Mouse (Mus musculus) lung, embryonic 14.5 days (tissue): ENCODE measurements around the gene Chp1. TPM values are rescaled to one million over a fixed set of nuclear protein-coding genes. Genes with fewer than 3 reads are reported as not detected.

Experiments
- ATAC-seq: fragments of 200-750 bp; cut with Nextera tagmentation; 2 replicates; pipeline ENCODE4 v1.8.0; 2017; ENCODE audit warnings: mild to moderate bottlenecking, moderate TSS enrichment, moderate library complexity; ENCODE audit not compliant: insufficient read depth
- DNase-seq: peaks from one replicate; pipeline ENCODE4 v3.0.0-alpha.2; 2015
- H3K27ac ChIP-seq: fragments of 300-500 bp; sonication (generic); 2 replicates; pipeline ENCODE4 v1.5.1; 2014; ENCODE audit warnings: low read depth, mild to moderate bottlenecking, moderate library complexity
- H3K27me3 ChIP-seq: fragments of 300-500 bp; sonication (generic); 2 replicates; pipeline ENCODE4 v1.6.1; 2014; ENCODE audit warnings: low read length, control low read depth; ENCODE audit not compliant: insufficient read depth
- H3K36me3 ChIP-seq: fragments of 300-500 bp; sonication (generic); 2 replicates; pipeline ENCODE4 v1.6.1; 2014; ENCODE audit warnings: control low read depth; ENCODE audit not compliant: insufficient read depth
- H3K4me1 ChIP-seq: fragments of 300-500 bp; sonication (generic); 2 replicates; pipeline ENCODE4 v1.6.1; 2014; ENCODE audit warnings: antibody characterized with exemption, control low read depth; ENCODE audit not compliant: insufficient read depth
- H3K4me2 ChIP-seq: fragments of 300-500 bp; sonication (generic); 2 replicates; pipeline ENCODE4 v1.6.1; 2014; ENCODE audit warnings: mild to moderate bottlenecking
- H3K4me3 ChIP-seq: fragments of 300-500 bp; sonication (generic); 2 replicates; pipeline ENCODE4 v1.5.1; 2014; ENCODE audit warnings: low read depth, low read length
- H3K9ac ChIP-seq: fragments of 300-500 bp; sonication (generic); 2 replicates; pipeline ENCODE4 v1.6.1; 2014
- H3K9me3 ChIP-seq: fragments of 300-500 bp; sonication (generic); 2 replicates; pipeline ENCODE4 v1.6.1; 2016; ENCODE audit warnings: low read depth, low read length, control low read depth
- CTCF ChIP-seq: IDR thresholded peaks from 2 replicates; pipeline ENCODE4 v1.5.1; 2016; ENCODE audit warnings: antibody characterized with exemption, low read depth
- WGBS: fragments of 180-500 bp; shearing (Covaris S2); extraction: QIAGEN DNeasy Blood & Tissue Kit; methylation state at CpG from one replicate; pipeline ENCODE4 v1.1.7; 2014; 5-methylcytosine and 5-hydroxymethylcytosine counted together
- polyA plus RNA-seq: library from polyadenylated mRNA; unstranded; fragments of >200 nt; fragmentation: Nextera tagmentation; extraction: Ambion mirVana; gene quantifications from 2 replicates; pipeline ENCODE4 v1.2.1, GENCODE M21; 2014

Gene Chp1
- polyA plus RNA-seq, 1 experiment from 2014 or later = 58.9 TPM

DNA sequence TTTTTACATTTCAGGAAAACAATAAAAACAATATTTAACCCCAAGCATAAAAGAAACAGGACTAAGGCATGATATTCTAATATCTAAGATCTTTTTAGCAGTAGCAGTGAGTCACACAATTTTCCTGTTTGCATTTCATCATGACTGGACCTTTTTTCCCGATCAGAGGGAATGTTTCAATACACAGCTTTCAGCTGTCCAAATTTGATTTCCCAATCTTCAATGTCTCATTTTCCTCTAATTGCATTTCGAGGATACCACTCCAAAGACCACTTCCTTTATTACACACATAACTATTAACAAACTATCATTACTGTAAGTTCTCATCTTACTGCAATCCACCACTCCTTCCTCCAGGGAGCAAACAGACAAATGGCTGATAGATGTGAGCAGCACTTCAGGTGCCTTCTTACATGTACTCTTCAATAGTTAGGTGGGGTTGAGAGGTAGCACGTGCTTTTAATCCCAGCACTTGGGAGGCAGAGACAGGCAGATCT is 33.4 kb upstream of the Chp1 start:
- no peak for DNase-seq
- Histone ChIP-seq H3K4me1 (no peaks in the 10 kb centered on the region), H3K9ac (no peak overlapping the region), H3K9me3 (no peaks in the 10 kb centered on the region), H3K4me3 (no peak overlapping the region), H3K27me3 (no peaks in the 10 kb centered on the region), H3K4me2 (no peak overlapping the region), H3K36me3 (no peaks in the 10 kb centered on the region), H3K27ac (no peak overlapping the region)
- no peak for ATAC-seq
- 68% methylated on average over 3 of the region's 3 CpGs for WGBS
- no peak for TF ChIP-seq CTCF

GRCm38 (mm10) chr2:119516811-119517210 is 30.7 kb upstream of the Chp1 start:
- H3K36me3 ChIP-seq = no peaks in the 10 kb centered on the region
- H3K4me2 ChIP-seq = no peak overlapping the region
- H3K4me3 ChIP-seq = no peak overlapping the region
- DNase-seq = no peak
- no peak for ATAC-seq
- no peaks in the 10 kb centered on the region for H3K4me1 ChIP-seq
- TF ChIP-seq CTCF = no peak
- no peaks in the 10 kb centered on the region for H3K9me3 ChIP-seq
- H3K9ac ChIP-seq = no peak overlapping the region
- H3K27ac ChIP-seq = no peak overlapping the region
- 29% methylated on average over 5 of the region's 5 CpGs for WGBS
- H3K27me3 ChIP-seq = no peaks in the 10 kb centered on the region

- 58% methylated on average over 7 of the region's 7 CpGs for WGBS
- no peaks in the 10 kb centered on the region for H3K27me3 ChIP-seq
- ATAC-seq (no peak), DNase-seq (peak; percentile 66)
- peak; percentile 28 for TF ChIP-seq CTCF
- H3K9me3 ChIP-seq = no peaks in the 10 kb centered on the region
- no peak overlapping the region for H3K4me2 ChIP-seq
- H3K4me3 ChIP-seq = no peak overlapping the region
- no peak overlapping the region for H3K27ac ChIP-seq
- no peak overlapping the region for H3K9ac ChIP-seq
- no peaks in the 10 kb centered on the region for H3K36me3 ChIP-seq
- no peaks in the 10 kb centered on the region for H3K4me1 ChIP-seq
Observed at GRCm38 (mm10) chr2:119520550-119520949, 26.9 kb upstream of the Chp1 start.

GRCm38 (mm10) chr2:119523836-119524235 is 23.7 kb upstream of the Chp1 start:
- ATAC-seq (no peak), DNase-seq (no peak)
- Histone ChIP-seq H3K4me1 (no peaks in the 10 kb centered on the region), H3K36me3 (no peaks in the 10 kb centered on the region), H3K27me3 (no peaks in the 10 kb centered on the region), H3K27ac (no peak overlapping the region), H3K9me3 (no peaks in the 10 kb centered on the region), H3K4me3 (no peak overlapping the region), H3K4me2 (no peak overlapping the region), H3K9ac (no peak overlapping the region)
- 73% methylated on average over 4 of the region's 4 CpGs for WGBS
- TF ChIP-seq CTCF = no peak

DNA sequence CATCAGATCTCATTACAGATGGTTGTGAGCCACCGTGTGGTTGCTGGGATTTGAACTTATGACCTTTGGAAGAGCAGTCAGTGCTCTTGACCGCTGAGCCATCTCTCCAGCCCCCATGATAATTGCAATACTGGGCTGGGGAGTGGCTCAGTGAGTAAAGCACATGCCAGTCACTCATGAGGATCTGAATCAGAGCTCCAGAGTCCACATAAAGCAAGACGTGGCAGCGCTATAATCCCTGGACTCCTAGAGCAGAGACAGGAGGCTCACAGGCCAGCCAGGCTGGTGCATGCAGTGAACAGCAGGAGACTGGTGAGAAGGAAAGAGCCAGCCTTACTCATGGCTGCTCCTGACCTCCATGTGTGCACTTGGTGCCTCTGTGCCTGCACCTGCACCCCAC is 22.1 kb upstream of the Chp1 start:
- no peaks in the 10 kb centered on the region for H3K9me3 ChIP-seq
- no peaks in the 10 kb centered on the region for H3K27me3 ChIP-seq
- H3K4me2 ChIP-seq = no peak overlapping the region
- H3K4me1 ChIP-seq = no peaks in the 10 kb centered on the region
- WGBS = 48% methylated on average over 4 of the region's 4 CpGs
- H3K27ac ChIP-seq = no peak overlapping the region
- H3K4me3 ChIP-seq = no peak overlapping the region
- no peak for ATAC-seq
- no peak for TF ChIP-seq CTCF
- no peaks in the 10 kb centered on the region for H3K36me3 ChIP-seq
- no peak overlapping the region for H3K9ac ChIP-seq
- DNase-seq = no peak

DNA sequence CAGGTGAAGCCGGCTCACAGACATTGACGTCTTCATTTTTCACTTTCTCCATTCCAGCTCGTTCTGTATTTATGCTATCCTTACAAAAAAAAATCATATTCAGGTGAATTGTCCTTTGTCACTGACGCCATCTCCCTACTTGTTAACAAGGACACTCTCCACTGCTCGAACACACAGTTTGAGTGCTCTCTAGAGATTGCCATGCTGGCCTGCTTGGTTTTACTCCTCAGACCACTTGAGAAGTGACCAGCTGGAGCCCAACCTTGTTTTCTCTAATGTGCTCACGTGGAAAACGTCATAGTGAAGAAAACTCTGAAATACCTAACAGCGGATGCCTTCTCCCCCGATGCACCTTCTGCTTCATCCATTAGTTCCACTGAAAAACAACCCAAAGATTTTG is 8.7 kb upstream of the Chp1 start:
- Histone ChIP-seq H3K4me1 (no peaks in the 10 kb centered on the region), H3K27ac (no peak overlapping the region), H3K9ac (no peak overlapping the region), H3K9me3 (no peaks in the 10 kb centered on the region), H3K4me2 (no peak overlapping the region), H3K27me3 (no peaks in the 10 kb centered on the region), H3K4me3 (no peak overlapping the region), H3K36me3 (no peaks in the 10 kb centered on the region)
- no peak for TF ChIP-seq CTCF
- 60% methylated on average over 9 of the region's 9 CpGs for WGBS
- DNase-seq = no peak
- no peak for ATAC-seq

- Histone ChIP-seq H3K36me3 (no peaks in the 10 kb centered on the region), H3K4me1 (no peaks in the 10 kb centered on the region), H3K4me2 (no peak overlapping the region), H3K4me3 (no peak overlapping the region), H3K9ac (no peak overlapping the region), H3K9me3 (no peaks in the 10 kb centered on the region), H3K27me3 (no peaks in the 10 kb centered on the region), H3K27ac (no peak overlapping the region)
- TF ChIP-seq CTCF = peak; percentile 72
- no peak for ATAC-seq
- 14% methylated on average over 1 of the region's 1 CpGs for WGBS
- peak; percentile 83 for DNase-seq
Observed at GRCm38 (mm10) chr2:119542106-119542505, 5.4 kb upstream of the Chp1 start.

DNA sequence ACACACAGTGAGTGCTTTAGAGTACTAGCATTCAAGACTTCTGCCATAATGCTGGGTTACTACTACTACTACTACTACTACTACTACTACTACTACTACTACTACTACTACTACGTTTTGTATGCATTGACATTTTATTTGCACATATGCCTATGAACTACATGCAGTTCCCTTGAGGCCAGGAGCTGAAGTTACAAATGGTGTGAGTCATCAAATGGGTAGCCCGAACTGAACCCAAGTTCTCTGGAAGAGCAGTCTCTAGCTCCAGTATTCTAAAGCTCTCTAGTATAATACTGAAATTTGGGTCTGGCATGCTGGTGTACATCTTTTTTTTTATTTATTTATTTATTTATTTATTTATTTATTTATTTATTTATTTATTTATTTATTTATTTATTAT is 3.8 kb upstream of the Chp1 start:
- no peaks in the 10 kb centered on the region for H3K9me3 ChIP-seq
- WGBS = 63% methylated on average over 2 of the region's 2 CpGs
- no peak for TF ChIP-seq CTCF

More for the DNA sequence above, 3.8 kb upstream of the Chp1 start:
- Histone ChIP-seq H3K9ac (no peak overlapping the region), H3K4me3 (no peak overlapping the region), H3K4me1 (peaks cover 4% of the 10 kb centered on the region; the same call in 1 of the 2 replicates), H3K36me3 (no peaks in the 10 kb centered on the region), H3K27ac (no peak overlapping the region), H3K27me3 (no peaks in the 10 kb centered on the region), H3K4me2 (no peak overlapping the region)
- no peak for DNase-seq
- ATAC-seq = no peak
